Mouse (Mus musculus) skeletal muscle tissue, adult 2 months (tissue): ENCODE measurements around the gene Khk.

Experiments
- DNase-seq: peaks from one replicate; pipeline ENCODE4 v3.0.0-alpha.2; 2012; ENCODE audit warnings: low read depth, low spot score

Gene Khk

DNA sequence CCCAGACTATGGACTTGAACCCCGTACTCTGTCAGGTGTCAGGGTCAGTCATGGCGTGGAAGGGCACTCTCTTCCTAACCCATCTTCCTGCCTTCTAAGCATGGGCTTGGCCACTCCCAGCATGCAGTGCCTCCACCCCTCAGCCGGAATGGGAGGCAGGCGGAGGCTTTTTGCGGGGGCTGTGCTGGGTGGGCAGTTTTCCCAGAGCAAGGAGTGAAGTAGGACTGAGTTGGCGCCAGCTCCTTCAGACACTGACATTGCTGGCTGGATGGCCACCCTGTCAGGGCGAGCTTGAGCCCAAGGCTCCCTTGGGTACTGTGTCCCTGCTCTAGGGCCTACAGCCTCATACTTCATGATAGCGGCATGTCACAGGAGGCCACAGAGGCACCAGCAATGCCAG lies 47.2 kb downstream of the Khk start, which contains the start of gene Tcf23:
Tcf23 (plus strand) TSS at position 247 of the 400 bp plus-strand sequence.
- no peak for DNase-seq

DNA sequence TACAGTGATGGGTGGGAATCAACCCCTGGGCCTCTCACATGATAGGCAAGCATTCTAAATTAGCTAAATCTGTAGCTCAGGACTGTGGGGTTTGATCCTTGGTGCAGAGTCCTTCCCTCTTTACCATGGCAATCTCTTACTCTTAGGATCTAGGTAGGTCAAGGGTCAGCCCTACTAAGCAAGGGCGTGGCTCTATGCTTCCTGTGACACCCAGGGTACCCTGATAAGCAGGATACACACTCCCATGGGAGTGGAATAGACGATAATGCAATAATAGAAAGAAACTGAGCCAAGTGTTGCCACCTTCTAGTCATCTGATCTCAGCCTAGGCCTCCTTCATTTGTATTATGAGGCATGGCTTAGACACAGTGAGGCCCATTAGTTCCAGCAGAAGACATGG lies 48.2 kb downstream of the Khk start:
- DNase-seq = no peak

DNA sequence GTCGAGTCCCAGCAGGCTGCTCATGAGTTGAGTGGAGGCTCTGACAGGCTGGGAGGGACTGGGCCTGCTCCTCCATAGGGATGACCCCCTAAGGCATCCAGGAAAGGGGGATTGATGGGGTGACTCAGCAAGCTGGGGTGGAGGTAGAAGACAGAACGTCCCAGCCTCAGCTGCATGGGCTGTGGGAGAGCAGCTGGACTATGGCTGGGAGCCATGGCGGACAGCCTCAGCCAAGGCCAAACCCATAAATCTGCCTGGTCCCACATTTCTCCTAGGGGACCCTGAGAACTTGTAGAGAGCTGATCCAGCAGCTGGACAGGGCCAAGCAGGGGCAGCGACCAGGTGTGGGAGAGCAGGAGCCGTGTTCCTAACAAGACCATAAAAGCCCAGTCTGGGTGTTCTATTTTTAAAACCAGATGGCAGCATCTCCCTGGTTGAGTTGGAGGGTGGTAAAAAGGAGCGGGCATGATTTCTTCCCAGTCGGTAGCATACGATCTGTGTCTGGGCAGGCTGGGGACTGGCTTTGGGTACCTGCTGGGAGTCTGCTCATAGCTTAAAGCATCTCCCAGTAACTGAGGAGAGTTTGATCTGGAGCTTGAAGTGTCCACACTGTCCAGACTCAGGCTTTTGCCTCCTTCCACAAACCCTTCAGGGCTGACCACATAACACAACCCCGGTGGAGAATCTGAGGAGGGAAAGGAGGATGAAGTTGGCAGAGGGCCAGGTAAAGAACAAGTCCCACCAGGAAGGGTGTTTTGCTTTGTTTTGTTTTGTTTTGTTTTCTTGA lies 53.8 kb downstream of the Khk start:
- DNase-seq = peak; percentile 83
